Mouse (Mus musculus): ENCODE data around the gene Cst13.
A peak's percentile ranks its signal among the peaks of the same experiment; 100 is the strongest.

DNA sequence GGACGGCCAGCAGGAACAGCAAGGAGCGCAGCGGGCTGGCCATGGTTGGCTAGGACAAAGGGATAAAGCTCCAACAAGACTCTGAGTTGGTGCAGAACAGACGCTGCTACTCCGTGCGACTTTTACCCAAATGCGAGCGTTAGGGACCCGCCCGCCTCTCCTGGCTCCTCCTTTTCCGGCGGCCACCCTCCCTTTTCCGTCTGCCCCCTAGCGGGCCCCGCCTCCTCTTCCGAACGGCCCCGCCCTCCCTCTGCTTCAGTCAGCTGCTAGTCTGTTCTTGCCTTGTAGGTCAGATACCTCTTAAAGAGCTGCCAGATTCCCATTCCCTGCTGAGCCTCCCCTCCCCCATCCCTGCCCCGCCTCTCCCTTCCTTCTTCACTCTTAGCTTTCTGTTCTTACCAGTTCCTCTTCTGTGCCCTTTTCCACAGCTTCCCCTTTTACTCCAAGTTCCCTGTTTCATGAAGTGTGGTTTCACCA is 55.5 kb downstream of the Cst13 start, which contains the start of gene Cst3:
- TF ChIP-seq POLR2A (IDR thresholded peaks at IDR 0.05; ENCODE audit: insufficient read length, low read depth) = peak; percentile 80
- no peak for TF ChIP-seq TCF3 (IDR thresholded peaks at IDR 0.05; ENCODE audit: insufficient read length, low read depth)
- peak in 1 of 3 experiments; percentile 41 for TF ChIP-seq MYOD1 (IDR thresholded peaks at IDR 0.05; ENCODE audit: control insufficient read depth in 1 of 3, insufficient read length in 2 of 3, low read depth in 2 of 3)

Data from myocyte (in vitro differentiated cells).